Mouse (Mus musculus) bone marrow, adult 2 months (tissue): ENCODE data around the gene Mypn. TPM values are rescaled to one million over a fixed set of nuclear protein-coding genes. Genes with fewer than 3 reads are reported as not detected.

Experiments used
- H3K27ac ChIP-seq: fragments of 200-500 bp; 2 replicates; pipeline ENCODE4 v1.5.1; 2012; ENCODE audit warnings: low read depth, mild to moderate bottlenecking, control low read depth, inconsistent platforms, low read length; ENCODE audit not compliant: control insufficient read depth, poor library complexity, insufficient read depth
- H3K4me1 ChIP-seq: fragments of 200-500 bp; 2 replicates; pipeline ENCODE4 v1.6.1; 2011; ENCODE audit warnings: low read length; ENCODE audit not compliant: control insufficient read depth, insufficient read depth
- H3K4me3 ChIP-seq: fragments of 200-500 bp; replicated peaks from 2 replicates; pipeline ENCODE3; 2011; ENCODE audit warnings: mild to moderate bottlenecking, low read depth, low read length, control low read depth; ENCODE audit not compliant: control insufficient read depth
- CTCF ChIP-seq: fragments of 200-500 bp; IDR thresholded peaks from 2 replicates; pipeline ENCODE4 v1.5.1; 2011; ENCODE audit warnings: low read length, control low read depth; ENCODE audit not compliant: control insufficient read depth, insufficient read depth
- POLR2A ChIP-seq: fragments of 200-500 bp; IDR thresholded peaks from 2 replicates; pipeline ENCODE4 v1.6.1; 2011; ENCODE audit warnings: low read depth, mild to moderate bottlenecking, control low read depth, low read length, borderline replicate concordance; ENCODE audit not compliant: control insufficient read depth
- WGBS: fragments of 180-500 bp; shearing (Covaris S2); methylation state at CpG from one replicate; pipeline ENCODE4 v1.1.7; 2018; 5-methylcytosine and 5-hydroxymethylcytosine counted together
- polyA plus RNA-seq: library from polyadenylated mRNA; stranded (reverse); fragments of >200 nt; gene quantifications from 2 replicates; pipeline ENCODE4 v1.2.4, GENCODE M21; 2011; ENCODE audit warnings: low replicate concordance; ENCODE audit not compliant: missing spikeins, insufficient read depth, insufficient read length

Mypn gene
- polyA plus RNA-seq, 1 experiment, result not detected

DNA sequence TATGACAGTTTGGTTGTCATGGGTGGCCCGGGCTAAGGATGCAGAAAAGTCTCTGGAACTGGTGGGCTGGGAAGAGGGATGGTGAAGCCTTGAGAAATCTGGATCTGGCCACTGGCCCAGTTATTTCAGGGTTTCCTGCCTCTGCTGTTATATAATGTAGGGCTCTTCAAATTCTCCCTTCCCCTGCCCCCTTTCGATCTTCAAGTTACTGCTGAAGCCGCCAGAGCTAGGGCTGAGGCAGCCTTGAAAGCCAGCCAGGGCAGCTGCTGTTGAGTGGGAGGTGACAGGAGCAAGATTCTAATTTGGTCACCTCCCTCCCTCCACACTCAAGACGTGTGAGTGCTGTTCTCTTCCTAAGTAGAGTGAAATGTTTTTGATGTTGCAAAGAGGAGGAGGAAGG, 46.8 kb downstream of the Mypn start:
- H3K27ac ChIP-seq, result no peak overlapping the region
- 36% methylated on average over 4 of the region's 4 CpGs for WGBS
- H3K4me3 ChIP-seq, result no peak overlapping the region
- no peaks in the 10 kb centered on the region for H3K4me1 ChIP-seq
- no peak for TF ChIP-seq POLR2A
- no peak for TF ChIP-seq CTCF

DNA sequence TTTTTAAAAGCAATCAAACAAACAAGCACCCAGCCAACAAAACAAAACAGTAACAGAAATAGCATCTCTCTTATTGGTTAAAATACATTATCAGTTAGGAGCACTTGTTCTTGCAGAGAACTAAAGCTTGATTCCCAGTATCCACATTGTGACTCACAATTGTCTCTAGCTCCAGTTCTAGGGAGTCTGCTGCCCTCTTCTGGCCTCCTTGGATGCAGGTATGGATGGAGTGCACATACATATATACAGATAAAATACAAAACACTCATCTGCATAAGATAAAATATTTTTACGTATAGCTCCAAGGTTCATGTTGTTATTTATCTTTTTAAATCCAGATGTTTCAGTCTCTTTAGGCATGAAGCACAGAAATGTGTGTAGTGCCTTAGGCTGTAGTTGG, 47.4 kb downstream of the Mypn start:
- Histone ChIP-seq H3K27ac (no peak overlapping the region), H3K4me3 (no peak overlapping the region), H3K4me1 (no peaks in the 10 kb centered on the region)
- TF ChIP-seq CTCF, result no peak
- no peak for TF ChIP-seq POLR2A
- WGBS, result 90% methylated on average over 1 of the region's 1 CpGs

DNA sequence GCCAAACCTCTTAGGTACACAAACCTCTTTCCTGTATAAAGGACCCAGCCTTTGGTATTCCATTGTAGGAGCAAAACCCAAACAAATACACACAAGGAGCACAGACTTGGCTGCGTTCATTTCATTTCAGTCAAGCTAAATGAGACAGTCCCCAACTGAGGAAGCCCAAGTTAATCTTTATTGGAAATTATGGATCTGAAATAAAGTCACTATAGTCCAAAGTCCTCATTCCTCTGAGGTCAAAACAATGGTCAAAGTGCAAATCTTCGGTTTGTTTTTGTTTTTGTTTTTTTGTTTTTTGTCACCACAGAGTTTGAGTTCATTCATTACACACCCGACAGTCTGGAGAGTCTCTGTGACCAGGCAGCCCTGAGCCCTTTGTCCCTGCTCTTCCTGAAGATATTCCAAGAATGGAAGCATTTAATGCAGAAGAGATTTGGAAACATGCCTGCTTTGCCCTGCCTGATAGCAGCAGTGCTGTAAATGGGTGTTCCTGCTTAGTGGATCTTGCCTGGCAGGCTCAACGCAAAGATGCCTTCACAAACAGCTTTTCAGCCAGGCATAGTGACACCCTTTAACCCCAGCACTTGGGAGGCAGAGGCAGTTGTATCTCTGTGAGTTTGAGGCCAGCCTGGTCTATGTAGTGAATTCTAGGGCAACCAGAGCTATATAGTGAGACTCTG, 47.9 kb downstream of the Mypn start:
- Histone ChIP-seq H3K4me3 (no peak overlapping the region), H3K4me1 (no peaks in the 10 kb centered on the region), H3K27ac (no peak overlapping the region)
- no peak for TF ChIP-seq POLR2A
- TF ChIP-seq CTCF, result no peak
- 84% methylated on average over 4 of the region's 4 CpGs for WGBS

DNA sequence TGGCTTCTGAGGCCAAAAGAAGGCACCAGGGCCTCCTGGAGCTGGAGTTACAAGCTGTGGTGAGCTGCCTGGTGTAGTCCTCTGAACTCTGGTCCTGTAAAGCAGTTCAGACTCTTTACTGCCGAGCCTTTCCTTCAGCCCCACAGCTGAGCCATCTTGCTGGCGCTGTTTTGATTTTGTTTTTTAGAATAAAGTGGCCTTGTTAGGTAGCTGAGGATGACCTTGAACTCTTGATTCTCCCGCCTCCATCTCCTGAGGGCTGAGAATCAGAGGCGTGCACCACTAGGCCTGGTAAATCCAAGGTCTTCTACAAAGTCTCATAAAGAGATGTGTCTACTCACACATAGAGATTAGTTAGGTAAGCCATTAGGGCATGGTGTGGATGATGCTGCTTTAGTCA, 49.0 kb downstream of the Mypn start:
- TF ChIP-seq POLR2A (no peak), CTCF (no peak)
- Histone ChIP-seq H3K27ac (no peak overlapping the region), H3K4me3 (no peak overlapping the region)

DNA sequence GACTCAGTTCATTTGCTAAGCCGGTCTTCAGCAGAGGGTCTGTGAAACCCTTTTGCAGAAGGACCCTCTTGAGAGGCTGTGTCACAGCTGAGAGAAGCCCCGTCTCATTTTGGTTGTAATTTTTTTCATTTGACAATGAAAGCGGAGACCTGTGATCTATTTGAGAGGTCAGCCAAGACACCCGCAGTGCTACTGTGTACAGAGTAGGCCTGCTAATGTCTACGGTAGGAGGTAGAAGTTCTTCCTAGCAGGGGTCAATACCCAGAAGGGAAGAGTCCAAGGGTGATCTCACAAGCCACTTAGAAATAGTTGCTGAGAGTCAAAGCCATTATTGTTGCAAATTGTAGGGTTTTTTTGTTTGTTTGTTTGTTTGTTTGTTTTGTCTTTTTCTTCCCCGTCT, 49.5 kb downstream of the Mypn start:
- no peak overlapping the region for H3K27ac ChIP-seq
- no peak for TF ChIP-seq POLR2A
- no peak for TF ChIP-seq CTCF

More for the DNA sequence above, 49.0 kb downstream of the Mypn start:
- 86% methylated on average over 4 of the region's 4 CpGs for WGBS
- no peaks in the 10 kb centered on the region for H3K4me1 ChIP-seq

DNA sequence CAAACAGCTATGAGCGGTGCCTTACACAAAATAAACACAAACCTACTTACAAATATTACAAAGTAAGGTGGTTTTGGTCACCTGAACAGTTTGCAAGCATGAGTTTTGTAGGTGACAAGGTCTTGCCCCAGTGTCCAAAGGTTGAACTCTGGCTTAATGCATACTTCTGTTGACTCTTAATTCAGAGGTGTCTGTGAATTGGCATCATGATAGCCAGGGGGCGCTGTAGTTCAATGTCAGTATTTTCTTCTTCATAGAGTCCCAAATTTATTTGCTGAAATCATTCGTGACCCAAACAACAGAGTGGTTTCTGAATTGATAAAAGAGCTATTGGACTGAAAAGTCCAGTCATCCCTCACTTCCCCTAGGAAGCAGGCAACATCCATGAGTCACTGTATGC, 50.2 kb downstream of the Mypn start:
- TF ChIP-seq CTCF (peak; percentile 38), POLR2A (no peak)
- WGBS, result 31% methylated on average over 3 of the region's 3 CpGs
- H3K4me1 ChIP-seq, result no peaks in the 10 kb centered on the region
- no peak overlapping the region for H3K4me3 ChIP-seq
- H3K27ac ChIP-seq, result no peak overlapping the region

More for the DNA sequence above, 49.5 kb downstream of the Mypn start:
- H3K4me1 ChIP-seq, result no peaks in the 10 kb centered on the region
- H3K4me3 ChIP-seq, result no peak overlapping the region
- WGBS, result 81% methylated on average over 6 of the region's 6 CpGs

DNA sequence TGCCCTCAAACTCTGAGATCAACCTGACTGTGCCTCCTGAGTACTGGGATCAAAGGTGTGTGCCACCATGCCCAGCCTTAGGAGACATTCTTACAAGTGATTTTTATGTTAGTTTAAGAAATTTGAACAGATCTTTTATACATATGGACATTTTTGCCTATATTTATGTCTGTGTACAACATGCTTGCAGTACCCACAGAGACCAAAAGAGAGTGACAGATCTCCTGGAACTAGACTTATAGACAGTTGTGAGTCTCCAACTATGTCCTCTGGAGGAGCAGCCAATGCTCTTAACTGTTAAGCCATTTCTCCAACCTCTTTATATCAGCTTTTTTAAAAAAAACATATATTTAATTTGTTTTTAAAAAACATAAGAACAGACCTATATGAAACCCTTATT, 51.4 kb downstream of the Mypn start:
- no peak overlapping the region for H3K27ac ChIP-seq
- no peaks in the 10 kb centered on the region for H3K4me1 ChIP-seq
- no peak overlapping the region for H3K4me3 ChIP-seq
- TF ChIP-seq POLR2A, result no peak
- no peak for TF ChIP-seq CTCF

DNA sequence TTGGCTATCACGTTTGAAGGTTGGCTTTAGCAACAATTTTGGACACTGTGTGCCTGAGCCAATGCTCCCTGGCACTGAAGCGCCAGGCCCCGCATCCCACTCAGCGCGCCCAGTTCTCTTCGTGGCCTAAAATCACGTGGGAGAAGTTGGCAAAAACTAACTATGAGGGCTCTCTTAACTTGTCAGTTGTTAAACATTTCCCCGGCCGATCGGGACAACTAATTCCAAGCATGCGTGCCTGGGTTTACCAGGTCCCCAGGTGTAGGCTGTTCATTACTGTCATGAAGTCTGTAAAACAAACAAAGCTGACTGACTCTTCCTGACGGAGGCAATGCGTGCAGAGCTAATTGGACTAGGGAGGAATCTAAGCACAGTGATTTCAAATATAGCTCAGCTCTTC, 61.1 kb downstream of the Mypn start:
- Histone ChIP-seq H3K27ac (no peak overlapping the region), H3K4me3 (no peak overlapping the region), H3K4me1 (no peaks in the 10 kb centered on the region)
- TF ChIP-seq POLR2A (no peak), CTCF (no peak)
- WGBS, result 89% methylated on average over 13 of the region's 13 CpGs

DNA sequence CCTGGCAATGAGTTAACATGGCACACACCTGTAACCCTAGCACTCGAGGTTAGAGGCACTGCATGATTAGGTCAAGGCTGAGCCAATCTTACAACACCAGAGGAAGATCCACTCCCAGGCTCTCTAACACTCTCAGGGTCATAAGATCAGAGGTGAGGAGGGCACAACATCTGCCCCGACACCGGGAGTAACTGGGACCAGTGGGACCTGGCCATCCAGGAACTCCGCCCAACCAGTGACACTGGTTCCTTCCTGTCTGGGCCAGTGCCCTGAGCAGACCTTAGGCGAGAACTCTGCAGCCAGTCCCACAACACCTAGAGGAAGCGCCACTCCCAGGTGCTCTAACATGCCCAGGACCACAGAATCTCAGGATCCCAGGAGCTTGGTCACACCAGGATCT, 67.3 kb downstream of the Mypn start:
- H3K4me3 ChIP-seq, result no peak overlapping the region
- H3K4me1 ChIP-seq, result no peaks in the 10 kb centered on the region
- no peak overlapping the region for H3K27ac ChIP-seq
- 70% methylated on average over 6 of the region's 6 CpGs for WGBS
- no peak for TF ChIP-seq CTCF
- no peak for TF ChIP-seq POLR2A
